Mouse (Mus musculus) ES-Bruce4 (cell line): ENCODE results near the gene Otop1.

Source experiments
- CTCF ChIP-seq: IDR thresholded peaks from one replicate; pipeline ENCODE4 v1.8.1; 2011; ENCODE audit warnings: low read depth, low read length
- EP300 ChIP-seq: IDR thresholded peaks from 2 replicates; pipeline ENCODE4 v1.6.1; 2011; ENCODE audit warnings: low read depth, low read length; ENCODE audit not compliant: insufficient read depth
- POLR2A ChIP-seq: IDR thresholded peaks from one replicate; pipeline ENCODE4 v1.8.1; 2011; ENCODE audit warnings: low read length; ENCODE audit not compliant: insufficient read depth

GRCm38 (mm10) chr5:38275771-38276170, at the start of gene Otop1:
- TF ChIP-seq EP300: peak; percentile 66
- no peak for TF ChIP-seq CTCF
- TF ChIP-seq POLR2A: no peak
